In genomic region chr1:119837035-119837751, GRCm38 (mm10) we compare ENCODE assay signal across 8 mouse cellular contexts. TPM values are rescaled to one million over a fixed set of nuclear protein-coding genes. Genes with fewer than 3 reads are reported as not detected.
A peak's percentile ranks its signal among the peaks of the same experiment; 100 is the strongest.
DNase-seq lines count a peak whose midpoint lies in the region; ATAC-seq and TF ChIP-seq lines count a peak whose summit lies in the region.

Ptpn4 (minus strand) TSS chr1:119837613.

- peak; percentile 97 to 98 for DNase-seq in gastrocnemius, adult 8-10 months (ENCODE audit: low spot score in 2 of 2)
- peak; percentile 86 for DNase-seq in hindlimb bud, embryonic 11.5 days (ENCODE audit: extremely low spot score, low read depth, low spot score)
- peak; percentile 86 to 98 for DNase-seq in left cerebral cortex, adult 8-10 months (ENCODE audit: low spot score in 2 of 2)
- DNase-seq in right cerebral cortex, postnatal 10 days (ENCODE audit: low spot score in 2 of 2) = peak; percentile 99
- DNase-seq in urinary bladder, postnatal 25 days (ENCODE audit: low spot score) = peak; percentile 95

- H3K4me1 ChIP-seq in cortical plate, adult 2 months (ENCODE audit: control insufficient read depth, insufficient read depth, low read length) = no peaks in the 10 kb centered on the region
- peaks cover 15% of the 10 kb centered on the region for H3K4me1 ChIP-seq in megakaryocyte, embryonic 14.5 days

- peak within 1 kb of the TSS; percentile 83 for H3K27ac ChIP-seq in cortical plate, adult 2 months (ENCODE audit: insufficient read depth, low read length)

- peak within 1 kb of the TSS; percentile 67 for H3K4me3 ChIP-seq in cortical plate, adult 2 months (ENCODE audit: insufficient read depth, low read length)
- H3K4me3 ChIP-seq in megakaryocyte, embryonic 14.5 days (replicated peaks) = peak within 1 kb of the TSS; percentile 94

- no peaks in the 10 kb centered on the region for H3K9me3 ChIP-seq in megakaryocyte, embryonic 14.5 days

- peak; percentile 73; the same call in 1 of the 2 replicates for TF ChIP-seq POLR2A in cortical plate, adult 2 months (IDR thresholded peaks at IDR 0.05; ENCODE audit: extremely low read depth, insufficient read depth, low read length)

- H3K36me3 ChIP-seq in megakaryocyte, embryonic 14.5 days (replicated peaks; ENCODE audit: low read length) = no peaks in the 10 kb centered on the region

- peaks cover 3% of the 10 kb centered on the region for H3K27me3 ChIP-seq in megakaryocyte, embryonic 14.5 days (replicated peaks)

- TF ChIP-seq CTCF in cortical plate, adult 2 months (IDR thresholded peaks at IDR 0.05; ENCODE audit: extremely low read depth, insufficient read depth, low read length) = no peak

- peak; percentile 97 for ATAC-seq in activated CD4-positive, CD25-positive, alpha-beta regulatory T cell, adult 4 months

RNA-seq across cellular contexts. Expression of gene Ptpn4, which starts in this region (rescaled TPM):
- polyA plus RNA-seq in activated CD4-positive, CD25-positive, alpha-beta regulatory T cell, adult 4 months (2017; shearing (Covaris generic)) = 1 to 10 TPM; 5.5 to 6.5 TPM
- 20.1 and 20.4 TPM in 2 replicates for polyA plus RNA-seq in cortical plate, adult 2 months (2012; rRNA removed)
- total RNA-seq in gastrocnemius, adult 8-10 months (2022) = 10 to 100 TPM; 21.6 to 36.6 (median 28.2) TPM
- total RNA-seq in left cerebral cortex, adult 8-10 months (2022) = 100 to 1,000 TPM in 1 of 4 experiments, 10 to 100 TPM in 3; 71.1 to 106 (median 82.6) TPM
- polyA plus RNA-seq in megakaryocyte, embryonic 14.5 days (2012; ENCODE audit: insufficient read depth, low replicate concordance) = 1.6 and 1.9 TPM in 2 replicates

Comparison
In these comparisons a context has a peak if more than half of its experiments do, and no peak if none do; other contexts are left out.
1. Peak in every context shown above with its lines: DNase-seq, ATAC-seq, H3K4me3 ChIP-seq and H3K27ac ChIP-seq.